Mouse (Mus musculus) CH12.LX (cell line): ENCODE measurements around the gene Tor1a. TPM values are rescaled to one million over a fixed set of nuclear protein-coding genes. Genes with fewer than 3 reads are reported as not detected.

Experiments used
- DNase-seq: peaks from one replicate; pipeline ENCODE4 v3.0.0-alpha.2; 2013; ENCODE audit errors: extremely low read depth
- H3K27ac ChIP-seq: 2 replicates; pipeline ENCODE4 v1.5.1; 2012; ENCODE audit warnings: low read depth, mild to moderate bottlenecking, control low read depth, moderate library complexity; ENCODE audit not compliant: insufficient read depth
- H3K27me3 ChIP-seq: replicated peaks from 2 replicates; pipeline ENCODE3; 2012; ENCODE audit warnings: inconsistent platforms
- H3K36me3 ChIP-seq, 2 experiments: replicated peaks in 1 of 2; 2 replicates each; pipeline versions ENCODE3 to v1.6.1; 2012; ENCODE audit warnings: inconsistent platforms in 1 of 2, low read length in 1 of 2, mild to moderate bottlenecking in 1 of 2, mixed read lengths in 1 of 2, moderate library complexity in 1 of 2; ENCODE audit not compliant: control insufficient read depth in 1 of 2, insufficient read depth in 1 of 2
- H3K4me1 ChIP-seq, 2 experiments: 2 replicates each; pipeline ENCODE4 v1.6.1; 2012; ENCODE audit warnings: inconsistent platforms in 1 of 2, moderate library complexity in 1 of 2; ENCODE audit not compliant: insufficient read depth in 2 of 2, control insufficient read depth in 1 of 2
- H3K4me2 ChIP-seq: 2 replicates; pipeline ENCODE4 v1.6.1; 2012; ENCODE audit warnings: low read depth, mild to moderate bottlenecking, control low read depth; ENCODE audit not compliant: poor library complexity, insufficient read depth, severe bottlenecking
- H3K4me3 ChIP-seq, 3 experiments: fragments of 150-350 bp in 1 of 3; sonication (generic) in 1 of 3; replicated peaks in 1 of 3; 2 replicates each; pipeline versions ENCODE3 to v1.5.1; 2011 to 2012; ENCODE audit warnings: low read depth in 2 of 3, low read length in 2 of 3, mild to moderate bottlenecking in 2 of 3, moderate library complexity in 2 of 3, control low read depth in 1 of 3, improper control_type of control experiment in 1 of 3, inconsistent platforms in 1 of 3, mixed read lengths in 1 of 3; ENCODE audit not compliant: poor library complexity in 1 of 3
- H3K79me2 ChIP-seq: replicated peaks from 2 replicates; pipeline ENCODE4 v1.6.1; 2012; ENCODE audit warnings: mild to moderate bottlenecking, moderate library complexity; ENCODE audit not compliant: control insufficient read depth, poor library complexity, insufficient read depth, severe bottlenecking; ENCODE audit errors: extremely low read depth
- H3K9ac ChIP-seq: 2 replicates; pipeline ENCODE4 v1.6.1; 2012; ENCODE audit warnings: low read depth, mild to moderate bottlenecking, control low read depth, moderate library complexity; ENCODE audit not compliant: insufficient read depth
- H3K9me3 ChIP-seq: replicated peaks from 2 replicates; pipeline ENCODE3; 2012; ENCODE audit warnings: low read length, inconsistent platforms, mixed read lengths
- BHLHE40 ChIP-seq: IDR thresholded peaks from 2 replicates; pipeline ENCODE4 v1.6.1; 2011; ENCODE audit warnings: mild to moderate bottlenecking, low read depth, low read length, improper control_type of control experiment
- CHD1 ChIP-seq: IDR thresholded peaks from 2 replicates; pipeline ENCODE4 v1.6.1; 2012; ENCODE audit warnings: low read depth, low read length, improper control_type of control experiment, inconsistent platforms
- CHD2 ChIP-seq: IDR thresholded peaks from 2 replicates; pipeline ENCODE4 v1.6.1; 2011; ENCODE audit warnings: low read length, improper control_type of control experiment
- CTCF ChIP-seq, 2 experiments: IDR thresholded peaks in 1 of 2; conservative IDR thresholded peaks in 1 of 2; 2 replicates each; pipeline ENCODE4 v1.5.1; 2011 to 2012; ENCODE audit warnings: low read depth in 2 of 2, low read length in 2 of 2, improper control_type of control experiment in 1 of 2, inconsistent platforms in 1 of 2, mild to moderate bottlenecking in 1 of 2, moderate library complexity in 1 of 2
- E2F4 ChIP-seq: IDR thresholded peaks from 2 replicates; pipeline ENCODE4 v1.6.1; 2011; ENCODE audit warnings: low read depth, low read length, improper control_type of control experiment; ENCODE audit not compliant: insufficient replicate concordance
- ELF1 ChIP-seq: IDR thresholded peaks from 2 replicates; pipeline ENCODE4 v1.6.1; 2014; ENCODE audit warnings: low read depth, mild to moderate bottlenecking, inconsistent platforms, low read length, improper control_type of control experiment
- EP300 ChIP-seq: IDR thresholded peaks from 2 replicates; pipeline ENCODE4 v1.6.1; 2011; ENCODE audit warnings: low read length, improper control_type of control experiment
- ETS1 ChIP-seq: conservative IDR thresholded peaks from 2 replicates; pipeline ENCODE4 v1.6.1; 2012; ENCODE audit warnings: low read depth, mild to moderate bottlenecking, inconsistent platforms, low read length, improper control_type of control experiment, moderate library complexity
- GABPA ChIP-seq: IDR thresholded peaks from 2 replicates; pipeline ENCODE4 v1.6.1; 2012; ENCODE audit warnings: low read depth, low read length, improper control_type of control experiment, inconsistent platforms; ENCODE audit not compliant: insufficient replicate concordance
- HCFC1 ChIP-seq: IDR thresholded peaks from 2 replicates; pipeline ENCODE4 v1.6.1; 2012; ENCODE audit warnings: low read depth, mild to moderate bottlenecking, inconsistent platforms, low read length, improper control_type of control experiment
- IRF4 ChIP-seq: IDR thresholded peaks from 2 replicates; pipeline ENCODE4 v1.6.1; 2014; ENCODE audit warnings: low read depth, mild to moderate bottlenecking, inconsistent platforms, low read length, improper control_type of control experiment
- JUN ChIP-seq: IDR thresholded peaks from 2 replicates; pipeline ENCODE4 v1.6.1; 2011; ENCODE audit warnings: low read depth, mild to moderate bottlenecking, low read length, improper control_type of control experiment, moderate library complexity; ENCODE audit not compliant: insufficient read depth
- JUND ChIP-seq: conservative IDR thresholded peaks from 2 replicates; pipeline ENCODE4 v1.6.1; 2011; ENCODE audit warnings: low read depth, low read length, improper control_type of control experiment
- KAT2A ChIP-seq: IDR thresholded peaks from 2 replicates; pipeline ENCODE4 v1.6.1; 2012; ENCODE audit warnings: low read length, improper control_type of control experiment, inconsistent platforms; ENCODE audit not compliant: insufficient replicate concordance
- MAFK ChIP-seq: IDR thresholded peaks from 2 replicates; pipeline ENCODE4 v1.6.1; 2011; ENCODE audit warnings: low read length, improper control_type of control experiment; ENCODE audit not compliant: insufficient replicate concordance
- MAX ChIP-seq: IDR thresholded peaks from 2 replicates; pipeline ENCODE4 v1.6.1; 2011; ENCODE audit warnings: low read length, improper control_type of control experiment
- MAZ ChIP-seq: IDR thresholded peaks from 2 replicates; pipeline ENCODE4 v1.6.1; 2012; ENCODE audit warnings: low read depth, mild to moderate bottlenecking, inconsistent platforms, low read length, improper control_type of control experiment, moderate library complexity
- MEF2A ChIP-seq: IDR thresholded peaks from 2 replicates; pipeline ENCODE4 v1.6.1; 2014; ENCODE audit warnings: low read depth, mild to moderate bottlenecking, inconsistent platforms, low read length, improper control_type of control experiment, borderline replicate concordance
- MXI1 ChIP-seq: IDR thresholded peaks from 2 replicates; pipeline ENCODE4 v1.6.1; 2011; ENCODE audit warnings: mild to moderate bottlenecking, low read depth, low read length, improper control_type of control experiment
- MYC ChIP-seq: IDR thresholded peaks from 2 replicates; pipeline ENCODE4 v1.6.1; 2011; ENCODE audit warnings: low read depth, mild to moderate bottlenecking, improper control_type of control experiment, low read length
- NELFE ChIP-seq: IDR thresholded peaks from 2 replicates; pipeline ENCODE4 v1.6.1; 2011; ENCODE audit warnings: low read depth, low read length, improper control_type of control experiment
- NRF1 ChIP-seq: IDR thresholded peaks from 2 replicates; pipeline ENCODE4 v1.6.1; 2014; ENCODE audit warnings: low read depth, mild to moderate bottlenecking, inconsistent platforms, low read length, improper control_type of control experiment, moderate library complexity
- PAX5 ChIP-seq: IDR thresholded peaks from 2 replicates; pipeline ENCODE4 v1.6.1; 2012; ENCODE audit warnings: low read length, inconsistent platforms, mixed read lengths
- POLR2A ChIP-seq: IDR thresholded peaks from 2 replicates; pipeline ENCODE4 v1.6.1; 2011; ENCODE audit warnings: low read depth, mild to moderate bottlenecking, improper control_type of control experiment, low read length
- POLR2AphosphoS2 ChIP-seq: IDR thresholded peaks from 2 replicates; pipeline ENCODE4 v1.6.1; 2011; ENCODE audit warnings: low read depth, low read length, improper control_type of control experiment
- RAD21 ChIP-seq: IDR thresholded peaks from 2 replicates; pipeline ENCODE4 v1.6.1; 2011; ENCODE audit warnings: low read depth, mild to moderate bottlenecking, low read length, improper control_type of control experiment, moderate library complexity
- SIN3A ChIP-seq: IDR thresholded peaks from 2 replicates; pipeline ENCODE4 v1.6.1; 2012; ENCODE audit warnings: low read length, improper control_type of control experiment, inconsistent platforms
- SMC3 ChIP-seq: IDR thresholded peaks from 2 replicates; pipeline ENCODE4 v1.6.1; 2011; ENCODE audit warnings: low read depth, low read length, improper control_type of control experiment
- TBP ChIP-seq: conservative IDR thresholded peaks from 2 replicates; pipeline ENCODE4 v1.6.1; 2011; ENCODE audit warnings: low read depth, low read length, improper control_type of control experiment
- TCF12 ChIP-seq: IDR thresholded peaks from 2 replicates; pipeline ENCODE4 v1.6.1; 2014; ENCODE audit warnings: low read depth, mild to moderate bottlenecking, inconsistent platforms, low read length, improper control_type of control experiment
- UBTF ChIP-seq: IDR thresholded peaks from 2 replicates; pipeline ENCODE4 v1.6.1; 2012; ENCODE audit warnings: low read depth, mild to moderate bottlenecking, inconsistent platforms, low read length, improper control_type of control experiment, moderate library complexity
- USF1 ChIP-seq: IDR thresholded peaks from 2 replicates; pipeline ENCODE4 v1.6.1; 2014; ENCODE audit warnings: low read depth, mild to moderate bottlenecking, inconsistent platforms, low read length, improper control_type of control experiment
- USF2 ChIP-seq: conservative IDR thresholded peaks from 2 replicates; pipeline ENCODE4 v1.6.1; 2011; ENCODE audit warnings: low read depth, low read length, improper control_type of control experiment
- ZC3H11A ChIP-seq: IDR thresholded peaks from 2 replicates; pipeline ENCODE4 v1.6.1; 2012; ENCODE audit warnings: low read depth, mild to moderate bottlenecking, inconsistent platforms, low read length, improper control_type of control experiment
- ZKSCAN1 ChIP-seq: IDR thresholded peaks from 2 replicates; pipeline ENCODE4 v1.6.1; 2012; ENCODE audit warnings: low read depth, inconsistent platforms, low read length, improper control_type of control experiment, borderline replicate concordance
- ZMIZ1 ChIP-seq: IDR thresholded peaks from 2 replicates; pipeline ENCODE4 v1.6.1; 2012; ENCODE audit warnings: low read depth, mild to moderate bottlenecking, inconsistent platforms, low read length, improper control_type of control experiment
- ZNF384 ChIP-seq: IDR thresholded peaks from 2 replicates; pipeline ENCODE4 v1.6.1; 2012; ENCODE audit warnings: low read depth, low read length, improper control_type of control experiment, inconsistent platforms
- dilution Hi-C: fragments of 300-500 bp; cut with MboI; formaldehyde crosslinking; loops from 2 replicates; pipeline ENCODE4 v1.14.3; 2020; ENCODE audit warnings: low sequenced_read_pairs; ENCODE audit not compliant: extremely low pct_unique_long_range_greater_than_20kb, extremely low pct_ligation_motif_present
- in situ Hi-C: fragments of 300-500 bp; cut with MboI; formaldehyde crosslinking; loops from 3 replicates; pipeline ENCODE4 v1.14.3; 2019; ENCODE audit warnings: low sequenced_read_pairs, low pct_ligation_motif_present, low pct_unique_long_range_greater_than_20kb, mixed read lengths
- polyA plus RNA-seq: library from polyadenylated mRNA; unstranded; fragments of >175 nt; gene quantifications from 2 replicates; pipeline ENCODE4 v1.2.1, GENCODE M21; 2012; ENCODE audit warnings: low read depth; ENCODE audit not compliant: insufficient read length
- total RNA-seq, 2 experiments: library from RNA; depleted of rRNA; stranded (reverse); fragments of 300-350 nt in 1 of 2; fragments of >200 nt in 1 of 2; gene quantifications; 2 replicates each; pipeline ENCODE4 v1.2.3; 2012 to 2014

The Tor1a gene
- total RNA-seq (2012; rRNA removed), result 44.9 and 49.5 TPM in 2 replicates
- 58.2 and 69.6 TPM in 2 replicates for total RNA-seq (2014; rRNA removed)
- polyA plus RNA-seq, result 35.0 and 45.6 TPM in 2 replicates

DNA sequence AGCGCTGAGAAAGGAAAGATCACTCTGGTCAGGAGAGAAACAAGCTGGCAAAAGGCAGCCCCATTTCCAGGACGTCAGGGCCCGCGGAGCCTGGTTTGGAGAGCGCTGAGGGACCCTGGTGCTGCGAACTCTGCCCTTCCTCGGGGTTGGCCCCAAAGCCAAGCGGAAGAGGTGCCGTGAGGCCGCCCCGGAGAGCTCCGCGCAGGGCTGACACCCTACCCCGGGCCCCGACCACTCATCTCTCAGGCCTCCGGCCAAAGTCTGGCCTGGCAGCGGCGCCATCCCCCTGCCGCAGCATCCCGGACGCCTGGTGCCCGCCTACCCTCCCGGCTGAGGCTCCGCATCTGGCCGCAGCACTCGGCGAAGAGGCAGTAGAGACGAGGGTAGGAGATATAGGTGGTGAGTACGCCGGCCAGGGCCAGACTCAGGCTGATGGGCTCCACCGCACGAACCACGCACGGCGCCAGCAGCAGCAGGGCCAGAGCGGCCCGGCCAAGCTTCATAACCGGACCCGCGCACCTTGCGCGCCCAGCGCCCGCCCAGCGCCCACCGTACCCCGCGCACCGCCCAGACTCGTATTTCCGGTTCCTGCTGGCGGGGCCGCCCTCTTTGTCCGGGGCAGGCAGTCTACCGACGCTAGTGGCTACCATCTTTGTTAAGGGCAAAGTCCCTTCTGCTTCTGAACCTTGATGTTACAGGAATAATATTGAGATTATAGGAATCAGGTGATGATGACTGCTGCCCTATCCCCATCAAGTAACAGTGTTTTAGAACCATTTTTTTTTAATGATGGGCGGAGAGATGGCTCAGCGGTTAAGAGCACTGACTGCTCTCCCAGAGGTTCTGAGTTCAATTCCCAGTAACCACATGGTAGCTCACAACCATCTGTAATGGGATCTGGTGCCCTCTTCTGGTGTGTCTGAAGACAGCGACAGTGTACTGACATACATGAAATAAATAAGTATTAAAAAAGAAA lies at the start of gene Tor1a:
Tor1a (minus strand) TSS at position 582 of the 976 bp plus-strand sequence.
- H3K4me1 ChIP-seq, result peaks cover 3 to 19% of the 10 kb centered on the region in 2 experiments
- peak within 1 kb of the TSS; percentile 90 for H3K9ac ChIP-seq
- no peaks in the 10 kb centered on the region for H3K27me3 ChIP-seq
- dilution Hi-C loops (no loop called here), in situ Hi-C loops (no loop called here)
- H3K36me3 ChIP-seq, result peaks cover 30 to 58% of the 10 kb centered on the region in 2 experiments
- H3K4me3 ChIP-seq, result peak within 1 kb of the TSS; percentile 87 to 99 (median 98)
- peak within 1 kb of the TSS; percentile 67 for H3K4me2 ChIP-seq
- peak; percentile 87 for DNase-seq
- peaks cover 19% of the 10 kb centered on the region for H3K79me2 ChIP-seq
- no peaks in the 10 kb centered on the region for H3K9me3 ChIP-seq
- H3K27ac ChIP-seq, result peak within 1 kb of the TSS; percentile 56
- peak; percentile 45; the same call in 1 of the 2 replicates for TF ChIP-seq MAX
- TF ChIP-seq MEF2A, result peak; percentile 19; the same call in 1 of the 2 replicates
- TF ChIP-seq ZMIZ1, result peak; percentile 89
- no peak for TF ChIP-seq CHD2
- peak; percentile 87 for TF ChIP-seq NRF1
- no peak for TF ChIP-seq MAFK
- TF ChIP-seq JUND, result no peak
- TF ChIP-seq ZKSCAN1, result no peak
- no peak for TF ChIP-seq RAD21
- no peak for TF ChIP-seq USF2
- TF ChIP-seq ZC3H11A, result no peak
- TF ChIP-seq ZNF384, result no peak
- TF ChIP-seq CHD1, result no peak
- peak; percentile 85 for TF ChIP-seq MXI1
- TF ChIP-seq PAX5, result no peak
- TF ChIP-seq ELF1, result peak; percentile 73
- no peak for TF ChIP-seq BHLHE40
- peak; percentile 45; the same call in 1 of the 2 replicates for TF ChIP-seq MAZ
- no peak for TF ChIP-seq CTCF (conservative IDR thresholded peaks at IDR 0.05 in 1 of 2, IDR thresholded peaks at IDR 0.05 in 1 of 2; ENCODE audit: low read depth in 2 of 2, low read length in 2 of 2)
- peak; percentile 81 for TF ChIP-seq TCF12
- peak; percentile 90 for TF ChIP-seq POLR2AphosphoS2
- no peak for TF ChIP-seq UBTF
- peak; percentile 76 for TF ChIP-seq SIN3A
- TF ChIP-seq KAT2A, result peak; percentile 90; the same call in 1 of the 2 replicates
- TF ChIP-seq E2F4, result no peak
- TF ChIP-seq ETS1, result no peak
- 0 out of 2 replicates have a peak, but pooled peaks have one; percentile 32 for TF ChIP-seq TBP
- no peak for TF ChIP-seq JUN
- no peak for TF ChIP-seq SMC3
- peak; percentile 52; the same call in 1 of the 2 replicates for TF ChIP-seq IRF4
- TF ChIP-seq HCFC1, result peak; percentile 96
- TF ChIP-seq USF1, result no peak
- peak; percentile 96 for TF ChIP-seq POLR2A
- peak; percentile 93 for TF ChIP-seq NELFE
- TF ChIP-seq GABPA, result no peak; the same call in 1 of the 2 replicates
- no peak for TF ChIP-seq EP300
- TF ChIP-seq MYC, result no peak
